Mouse (Mus musculus): ENCODE results near the gene Tnfrsf18. TPM values are rescaled to one million over a fixed set of nuclear protein-coding genes. Genes with fewer than 3 reads are reported as not detected.
A peak's percentile ranks its signal among the peaks of the same experiment; 100 is the strongest.

Gene Tnfrsf18
- polyA plus RNA-seq (2014; fragmentation: Nextera tagmentation; extraction: Ambion mirVana) = 1.1 and 1.9 TPM in 2 replicates

GRCm38 (mm10) chr4:156026013-156026412 is at the start of gene Tnfrsf18:
TSS of gene Tnfrsf18 (plus strand) at chr4:156026164.
- H3K4me1 ChIP-seq (replicated peaks; ENCODE audit: control insufficient read depth, insufficient read depth, low read length) = peaks cover 4% of the 10 kb centered on the region
- H3K36me3 ChIP-seq (ENCODE audit: control insufficient read depth, insufficient read depth, low read length) = no peaks in the 10 kb centered on the region; the same call in 1 of the 2 replicates
- no peaks in the 10 kb centered on the region for H3K9me3 ChIP-seq (ENCODE audit: control insufficient read depth, low read length)
- H3K27me3 ChIP-seq (ENCODE audit: control insufficient read depth, insufficient read depth, low read length) = no peaks in the 10 kb centered on the region
- no peak within 1 kb of the TSS for H3K4me3 ChIP-seq (ENCODE audit: low read depth, low read length)
- H3K9ac ChIP-seq (ENCODE audit: low read length) = no peak within 1 kb of the TSS
- H3K4me2 ChIP-seq (ENCODE audit: low read depth, low read length, severe bottlenecking) = no peak within 1 kb of the TSS
- 71% methylated on average over 4 of the region's 4 CpGs for WGBS
- DNase-seq (ENCODE audit: low spot score) (no peak), ATAC-seq (replicated peaks; ENCODE audit: low FRiP score) (no peak)
- no peak within 1 kb of the TSS for H3K27ac ChIP-seq (ENCODE audit: low read depth, low read length)

- no peak overlapping the region for H3K27ac ChIP-seq (ENCODE audit: low read depth, low read length)
- WGBS = 86% methylated on average over 12 of the region's 12 CpGs
- no peak for DNase-seq (ENCODE audit: low spot score)
- H3K4me1 ChIP-seq (replicated peaks; ENCODE audit: control insufficient read depth, insufficient read depth, low read length) = no peaks in the 10 kb centered on the region
- no peaks in the 10 kb centered on the region for H3K36me3 ChIP-seq (ENCODE audit: control insufficient read depth, insufficient read depth, low read length)
- H3K9me3 ChIP-seq (ENCODE audit: control insufficient read depth, low read length) = no peaks in the 10 kb centered on the region
- H3K9ac ChIP-seq (ENCODE audit: low read length) = no peak overlapping the region
- H3K4me2 ChIP-seq (ENCODE audit: low read depth, low read length, severe bottlenecking) = no peak overlapping the region
- no peak for ATAC-seq (replicated peaks; ENCODE audit: low FRiP score)
- no peak overlapping the region for H3K4me3 ChIP-seq (ENCODE audit: low read depth, low read length)
- H3K27me3 ChIP-seq (ENCODE audit: control insufficient read depth, insufficient read depth, low read length) = no peaks in the 10 kb centered on the region
These were observed 44.4 kb upstream of the Tnfrsf18 start for GRCm38 (mm10) chr4:155981436-155982082.

DNA sequence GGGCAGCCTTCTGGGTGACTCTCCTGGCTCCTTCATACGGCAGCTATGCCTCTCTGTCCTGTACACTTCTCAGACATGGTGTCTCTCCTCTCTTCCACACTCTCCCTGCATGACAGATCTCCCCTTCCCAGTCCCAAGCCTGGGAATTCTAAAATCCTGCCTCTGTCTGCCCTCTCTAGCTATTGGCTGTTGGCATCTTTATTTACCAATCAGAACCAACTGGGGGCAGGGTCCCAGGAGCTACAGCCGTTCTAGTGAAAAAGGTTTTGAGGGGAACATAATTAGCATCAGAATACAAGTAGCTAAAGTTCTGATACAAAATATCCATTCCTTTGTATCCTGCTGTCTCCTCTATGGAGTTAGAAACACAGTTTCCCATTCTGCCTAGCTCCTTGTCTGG is 42.2 kb upstream of the Tnfrsf18 start:
- no peak for DNase-seq (ENCODE audit: low spot score)
- H3K27me3 ChIP-seq (ENCODE audit: control insufficient read depth, insufficient read depth, low read length) = no peaks in the 10 kb centered on the region

DNA sequence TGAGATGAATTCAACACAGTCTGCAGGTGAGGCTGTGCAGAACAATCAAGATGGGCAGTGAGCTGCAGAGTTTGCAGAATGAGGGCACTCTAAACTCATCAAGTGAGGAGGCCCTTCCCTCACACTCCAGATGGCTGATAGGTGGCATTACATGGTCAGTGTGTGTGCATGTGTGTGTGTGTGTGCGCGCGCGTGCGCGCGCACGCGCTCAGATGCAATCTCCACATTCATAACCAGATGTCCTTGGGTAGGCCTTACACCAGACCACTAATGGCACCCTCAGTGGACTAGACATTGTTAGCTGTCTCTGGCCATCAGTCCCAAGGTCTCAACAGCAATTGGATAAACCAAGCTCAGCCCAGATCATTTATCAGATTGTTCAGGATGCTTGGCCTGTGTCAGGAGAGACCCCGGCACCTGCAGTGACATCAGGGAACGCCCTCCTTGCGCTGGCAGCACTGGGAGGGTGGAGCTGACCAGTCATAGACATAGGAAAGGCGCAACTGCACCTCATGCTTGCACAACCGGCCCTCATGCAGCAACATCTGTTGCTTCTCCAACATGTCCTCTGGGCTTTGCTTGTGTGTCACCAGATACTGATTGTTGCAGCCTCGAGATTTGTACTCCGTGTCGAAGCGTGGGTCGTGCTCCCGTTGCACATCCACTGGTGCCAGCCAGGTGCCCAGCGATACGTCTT is 34.6 kb upstream of the Tnfrsf18 start:
- H3K27me3 ChIP-seq (ENCODE audit: control insufficient read depth, insufficient read depth, low read length) = no peaks in the 10 kb centered on the region
- H3K4me3 ChIP-seq (ENCODE audit: low read depth, low read length) = peak overlapping the region; percentile 89
- H3K27ac ChIP-seq (ENCODE audit: low read depth, low read length) = no peak overlapping the region; the same call in 1 of the 2 replicates
- WGBS = 92% methylated on average over 22 of the region's 22 CpGs
- H3K4me1 ChIP-seq (replicated peaks; ENCODE audit: control insufficient read depth, insufficient read depth, low read length) = peaks cover 13% of the 10 kb centered on the region; the same call in 1 of the 2 replicates
- no peaks in the 10 kb centered on the region for H3K36me3 ChIP-seq (ENCODE audit: control insufficient read depth, insufficient read depth, low read length)
- DNase-seq (ENCODE audit: low spot score) (no peak), ATAC-seq (replicated peaks; ENCODE audit: low FRiP score) (no peak)
- H3K9ac ChIP-seq (ENCODE audit: low read length) = peak overlapping the region; percentile 78
- H3K9me3 ChIP-seq (ENCODE audit: control insufficient read depth, low read length) = no peaks in the 10 kb centered on the region
- H3K4me2 ChIP-seq (ENCODE audit: low read depth, low read length, severe bottlenecking) = peak overlapping the region; percentile 91

More for the DNA sequence above, 42.2 kb upstream of the Tnfrsf18 start:
- no peaks in the 10 kb centered on the region for H3K36me3 ChIP-seq (ENCODE audit: control insufficient read depth, insufficient read depth, low read length)
- H3K9ac ChIP-seq (ENCODE audit: low read length) = no peak overlapping the region
- H3K4me3 ChIP-seq (ENCODE audit: low read depth, low read length) = no peak overlapping the region
- 19% methylated on average over 2 of the region's 2 CpGs for WGBS
- no peak overlapping the region for H3K4me2 ChIP-seq (ENCODE audit: low read depth, low read length, severe bottlenecking)
- no peaks in the 10 kb centered on the region for H3K9me3 ChIP-seq (ENCODE audit: control insufficient read depth, low read length)
- no peak for ATAC-seq (replicated peaks; ENCODE audit: low FRiP score)
- H3K4me1 ChIP-seq (replicated peaks; ENCODE audit: control insufficient read depth, insufficient read depth, low read length) = no peaks in the 10 kb centered on the region
- no peak overlapping the region for H3K27ac ChIP-seq (ENCODE audit: low read depth, low read length)

- Histone ChIP-seq H3K9ac (ENCODE audit: low read length) (peak overlapping the region; percentile 78), H3K9me3 (ENCODE audit: control insufficient read depth, low read length) (no peaks in the 10 kb centered on the region), H3K4me1 (replicated peaks; ENCODE audit: control insufficient read depth, insufficient read depth, low read length) (peaks cover 13% of the 10 kb centered on the region; the same call in 1 of the 2 replicates), H3K27ac (ENCODE audit: low read depth, low read length) (peak overlapping the region; percentile 87), H3K4me2 (ENCODE audit: low read depth, low read length, severe bottlenecking) (peak overlapping the region; percentile 91), H3K4me3 (ENCODE audit: low read depth, low read length) (peak overlapping the region; percentile 89), H3K27me3 (ENCODE audit: control insufficient read depth, insufficient read depth, low read length) (no peaks in the 10 kb centered on the region), H3K36me3 (ENCODE audit: control insufficient read depth, insufficient read depth, low read length) (no peaks in the 10 kb centered on the region)
- DNase-seq (ENCODE audit: low spot score) = no peak
- WGBS = 30% methylated on average over 37 of the region's 37 CpGs
- ATAC-seq (replicated peaks; ENCODE audit: low FRiP score) = peak; percentile 13
These were observed 34.1 kb upstream of the Tnfrsf18 start for GRCm38 (mm10) chr4:155991908-155992230.

GRCm38 (mm10) chr4:155992241-155992905 is 33.6 kb upstream of the Tnfrsf18 start, which contains the start of the genes B3galt6 and Sdf4:
TSS of gene B3galt6 (minus strand) at chr4:155992649.
TSS of gene Sdf4 (plus strand) at chr4:155992872.
- peak; percentile 91 for DNase-seq (ENCODE audit: low spot score)
- peak within 1 kb of the TSS; percentile 89 for H3K4me3 ChIP-seq (ENCODE audit: low read depth, low read length)
- peak within 1 kb of the TSS; percentile 91 for H3K4me2 ChIP-seq (ENCODE audit: low read depth, low read length, severe bottlenecking)
- under 1% methylated on average over 91 of the region's 99 CpGs for WGBS
- ATAC-seq (replicated peaks; ENCODE audit: low FRiP score) = peak; percentile 84
- H3K4me1 ChIP-seq (replicated peaks; ENCODE audit: control insufficient read depth, insufficient read depth, low read length) = peaks cover 13% of the 10 kb centered on the region; the same call in 1 of the 2 replicates
- H3K27me3 ChIP-seq (ENCODE audit: control insufficient read depth, insufficient read depth, low read length) = no peaks in the 10 kb centered on the region
- no peaks in the 10 kb centered on the region for H3K36me3 ChIP-seq (ENCODE audit: control insufficient read depth, insufficient read depth, low read length)
- H3K9ac ChIP-seq (ENCODE audit: low read length) = peak within 1 kb of the TSS; percentile 85
- H3K9me3 ChIP-seq (ENCODE audit: control insufficient read depth, low read length) = no peaks in the 10 kb centered on the region
- peak within 1 kb of the TSS; percentile 87 for H3K27ac ChIP-seq (ENCODE audit: low read depth, low read length)

DNA sequence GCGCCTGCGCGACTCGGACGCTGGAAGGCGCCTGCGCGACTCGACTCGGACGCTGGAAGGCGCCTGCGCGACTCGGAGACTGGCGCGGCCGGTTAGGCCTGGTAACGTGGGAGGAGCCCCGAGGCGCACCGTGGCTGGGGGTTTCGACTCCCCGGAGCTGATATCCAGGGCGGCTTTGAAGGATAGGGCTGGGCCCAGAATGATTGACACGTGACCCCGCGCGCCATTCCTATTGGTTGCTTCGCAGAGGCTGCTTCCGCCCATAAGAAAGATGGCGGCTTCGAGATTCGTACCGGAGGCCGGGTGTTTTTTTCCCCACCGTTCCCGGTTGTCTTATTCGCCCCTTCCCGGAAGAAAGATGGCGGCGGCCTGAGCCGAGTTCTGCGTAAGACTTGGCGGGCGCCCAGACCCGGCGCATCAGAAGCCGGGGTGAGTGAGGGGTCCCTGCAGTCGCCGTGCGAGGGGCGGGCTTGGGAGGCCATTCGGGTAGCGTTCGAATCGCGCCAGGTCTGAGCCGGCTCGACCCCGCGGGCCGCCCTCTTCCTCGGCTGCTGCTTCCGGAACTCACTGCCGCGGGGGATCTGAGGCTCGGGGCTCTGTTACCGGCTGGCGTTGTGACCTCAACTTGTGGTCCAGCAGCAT is 32.9 kb upstream of the Tnfrsf18 start:
- Histone ChIP-seq H3K4me1 (replicated peaks; ENCODE audit: control insufficient read depth, insufficient read depth, low read length) (peaks cover 13% of the 10 kb centered on the region; the same call in 1 of the 2 replicates), H3K36me3 (ENCODE audit: control insufficient read depth, insufficient read depth, low read length) (no peaks in the 10 kb centered on the region), H3K9ac (ENCODE audit: low read length) (peak overlapping the region; percentile 85), H3K27ac (ENCODE audit: low read depth, low read length) (peak overlapping the region; percentile 85), H3K27me3 (ENCODE audit: control insufficient read depth, insufficient read depth, low read length) (no peaks in the 10 kb centered on the region), H3K4me2 (ENCODE audit: low read depth, low read length, severe bottlenecking) (peak overlapping the region; percentile 54), H3K4me3 (ENCODE audit: low read depth, low read length) (peak overlapping the region; percentile 89), H3K9me3 (ENCODE audit: control insufficient read depth, low read length) (no peaks in the 10 kb centered on the region)
- DNase-seq (ENCODE audit: low spot score) (peak; percentile 95), ATAC-seq (replicated peaks; ENCODE audit: low FRiP score) (peak; percentile 86)
- WGBS = under 1% methylated on average over 70 of the region's 70 CpGs

DNA sequence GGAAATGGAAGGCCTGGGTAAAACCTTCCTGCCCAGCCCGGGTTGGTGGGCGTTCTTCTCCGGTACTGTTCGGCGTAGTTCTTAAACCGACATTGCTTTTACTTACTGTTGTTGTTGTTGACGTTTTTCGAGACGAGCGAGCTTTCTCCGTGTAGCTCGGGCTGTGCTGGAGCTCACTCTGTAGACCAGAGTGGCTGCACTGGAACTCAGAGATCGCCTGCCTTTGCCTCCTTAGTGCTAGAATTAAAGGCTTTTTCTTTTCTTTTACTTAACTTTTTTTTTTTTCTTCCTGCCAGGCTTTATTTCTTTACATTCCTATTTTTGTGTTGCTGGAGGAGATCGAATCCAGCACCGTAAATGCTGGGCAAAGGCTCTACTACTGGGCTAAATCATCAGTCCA is 32.4 kb upstream of the Tnfrsf18 start:
- H3K27ac ChIP-seq (ENCODE audit: low read depth, low read length) = peak overlapping the region; percentile 85
- H3K9me3 ChIP-seq (ENCODE audit: control insufficient read depth, low read length) = no peaks in the 10 kb centered on the region
- H3K36me3 ChIP-seq (ENCODE audit: control insufficient read depth, insufficient read depth, low read length) = no peaks in the 10 kb centered on the region
- 5% methylated on average over 15 of the region's 15 CpGs for WGBS
- H3K27me3 ChIP-seq (ENCODE audit: control insufficient read depth, insufficient read depth, low read length) = no peaks in the 10 kb centered on the region
- peaks cover 13% of the 10 kb centered on the region; the same call in 1 of the 2 replicates for H3K4me1 ChIP-seq (replicated peaks; ENCODE audit: control insufficient read depth, insufficient read depth, low read length)
- peak overlapping the region; percentile 54 for H3K4me2 ChIP-seq (ENCODE audit: low read depth, low read length, severe bottlenecking)
- DNase-seq (ENCODE audit: low spot score) (no peak), ATAC-seq (replicated peaks; ENCODE audit: low FRiP score) (no peak)
- H3K9ac ChIP-seq (ENCODE audit: low read length) = peak overlapping the region; percentile 85
- peak overlapping the region; percentile 89 for H3K4me3 ChIP-seq (ENCODE audit: low read depth, low read length)

Data from forebrain, embryonic 11.5 days (tissue).